Mouse (Mus musculus): ENCODE measurements around the gene Dhrs9. TPM values are rescaled to one million over a fixed set of nuclear protein-coding genes. Genes with fewer than 3 reads are reported as not detected.

Gene Dhrs9
- polyA plus RNA-seq, 1 experiment from 2014 or later = not detected

DNA sequence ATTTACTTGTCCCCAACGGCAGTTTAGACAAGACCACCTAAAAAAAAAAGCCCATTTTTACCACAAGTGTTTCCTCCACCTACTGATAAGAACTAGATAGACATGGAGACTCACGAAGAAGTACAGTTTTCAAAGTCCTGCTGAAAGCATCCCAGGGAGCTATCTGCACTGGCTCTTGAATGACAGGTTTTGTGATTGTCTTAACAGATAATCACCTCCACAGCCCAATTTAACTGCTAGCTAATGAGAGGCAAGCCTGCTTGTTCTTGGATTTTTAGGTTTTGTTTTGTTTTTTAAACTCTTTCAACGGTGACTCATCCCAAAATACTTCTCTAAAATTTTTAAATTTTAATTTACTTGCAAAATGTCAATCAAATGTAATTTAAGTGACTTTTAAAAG, 61.4 kb downstream of the Dhrs9 start:
- WGBS (ENCODE audit: insufficient replicate concordance) = 30% methylated on average over 3 of the region's 3 CpGs
- H3K9ac ChIP-seq (ENCODE audit: low read depth, low read length) = no peak overlapping the region
- no peaks in the 10 kb centered on the region for H3K4me1 ChIP-seq (ENCODE audit: control insufficient read depth, insufficient read depth, low read length)
- no peak overlapping the region for H3K4me3 ChIP-seq (ENCODE audit: low read depth, low read length)
- H3K27ac ChIP-seq (ENCODE audit: low read depth, low read length) = no peak overlapping the region
- no peak overlapping the region for H3K4me2 ChIP-seq
- no peaks in the 10 kb centered on the region for H3K27me3 ChIP-seq (ENCODE audit: control insufficient read depth, insufficient read depth, low read length)
- no peak for ATAC-seq (replicated peaks; ENCODE audit: insufficient number of reproducible peaks, low FRiP score, low TSS enrichment)
- H3K9me3 ChIP-seq (replicated peaks; ENCODE audit: control insufficient read depth, low read length) = no peaks in the 10 kb centered on the region
- H3K36me3 ChIP-seq (ENCODE audit: control insufficient read depth, insufficient read depth, low read length) = no peaks in the 10 kb centered on the region

DNA sequence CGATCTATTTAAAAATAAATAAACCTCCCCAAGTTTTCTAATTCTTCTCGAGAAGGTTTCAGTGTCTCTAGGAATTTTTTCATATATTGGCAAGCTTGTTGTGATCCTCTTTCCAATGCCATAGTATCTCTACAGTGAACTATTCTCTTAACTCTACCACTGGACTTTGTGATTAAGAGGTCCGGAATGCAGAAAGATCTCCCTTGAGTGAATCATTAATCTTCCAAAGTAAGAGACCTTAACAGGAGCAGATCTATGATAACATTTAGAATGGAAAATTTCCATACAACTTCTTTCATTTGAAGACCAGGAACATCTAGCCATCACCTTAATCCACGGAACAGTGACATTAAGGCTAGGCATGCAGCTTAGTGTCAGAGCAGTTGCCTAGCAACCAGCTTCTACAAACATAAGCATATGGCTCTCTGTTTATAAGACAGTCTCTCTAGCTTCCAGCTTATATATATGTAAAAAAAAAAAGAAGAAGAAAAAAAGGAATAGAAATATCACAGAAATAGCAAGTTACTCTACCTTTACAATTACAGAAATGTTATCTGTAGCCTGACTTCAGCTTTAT, 65.7 kb downstream of the Dhrs9 start:
- Histone ChIP-seq H3K27me3 (ENCODE audit: control insufficient read depth, insufficient read depth, low read length) (no peaks in the 10 kb centered on the region), H3K9me3 (replicated peaks; ENCODE audit: control insufficient read depth, low read length) (no peaks in the 10 kb centered on the region)
- 56% methylated on average over 4 of the region's 4 CpGs for WGBS (ENCODE audit: insufficient replicate concordance)

DNA sequence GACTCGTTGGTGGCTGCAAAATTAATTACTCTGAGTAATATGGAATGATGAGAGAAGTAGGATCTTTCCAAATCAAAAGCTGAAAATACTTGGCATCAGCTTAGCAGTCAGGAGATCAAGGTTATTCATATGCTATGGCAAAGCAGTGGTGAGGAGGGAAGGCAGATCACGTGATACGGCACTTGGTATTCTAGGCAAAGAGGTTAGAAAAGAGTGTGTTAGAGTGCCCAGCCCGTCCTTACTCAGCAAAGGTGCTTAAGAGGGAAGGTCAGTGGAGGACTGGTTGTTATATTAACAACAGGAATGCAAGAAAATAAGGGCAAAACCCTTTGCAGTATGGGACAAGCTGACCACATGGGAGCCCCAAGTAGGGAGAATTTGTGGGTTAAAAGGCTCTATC, 68.3 kb downstream of the Dhrs9 start:
- 80% methylated on average over 4 of the region's 4 CpGs for WGBS (ENCODE audit: insufficient replicate concordance)
- no peak for ATAC-seq (replicated peaks; ENCODE audit: insufficient number of reproducible peaks, low FRiP score, low TSS enrichment)
- H3K27ac ChIP-seq (ENCODE audit: low read depth, low read length) = no peak overlapping the region

More for the DNA sequence above, 65.7 kb downstream of the Dhrs9 start:
- H3K4me1 ChIP-seq (ENCODE audit: control insufficient read depth, insufficient read depth, low read length) = no peaks in the 10 kb centered on the region
- no peak overlapping the region for H3K4me3 ChIP-seq (ENCODE audit: low read depth, low read length)
- ATAC-seq (replicated peaks; ENCODE audit: insufficient number of reproducible peaks, low FRiP score, low TSS enrichment) = no peak
- no peak overlapping the region for H3K4me2 ChIP-seq
- no peak overlapping the region for H3K9ac ChIP-seq (ENCODE audit: low read depth, low read length)
- no peaks in the 10 kb centered on the region for H3K36me3 ChIP-seq (ENCODE audit: control insufficient read depth, insufficient read depth, low read length)
- no peak overlapping the region for H3K27ac ChIP-seq (ENCODE audit: low read depth, low read length)

DNA sequence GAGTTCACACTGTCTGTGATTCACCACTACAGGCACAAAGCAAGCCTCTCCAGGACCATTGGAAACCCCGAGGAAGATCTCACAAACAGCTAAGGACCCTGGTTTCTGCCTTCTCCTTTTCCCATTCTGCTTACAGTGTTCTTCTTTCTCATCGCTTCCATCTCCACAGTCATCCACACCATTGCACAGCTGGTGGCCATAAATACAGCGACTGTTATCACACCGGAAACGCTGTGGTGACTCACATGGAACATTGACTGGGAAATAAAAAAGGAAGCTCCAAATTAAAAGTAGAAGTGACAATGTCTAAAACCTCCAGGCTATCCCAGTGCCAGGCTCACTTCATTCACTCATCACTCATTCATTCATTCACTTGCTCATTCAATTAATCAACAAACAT, 70.9 kb downstream of the Dhrs9 start:
- Histone ChIP-seq H3K9me3 (replicated peaks; ENCODE audit: control insufficient read depth, low read length) (no peaks in the 10 kb centered on the region), H3K4me3 (ENCODE audit: low read depth, low read length) (no peak overlapping the region), H3K27ac (ENCODE audit: low read depth, low read length) (no peak overlapping the region), H3K4me2 (no peak overlapping the region), H3K9ac (ENCODE audit: low read depth, low read length) (no peak overlapping the region), H3K36me3 (ENCODE audit: control insufficient read depth, insufficient read depth, low read length) (no peaks in the 10 kb centered on the region), H3K4me1 (ENCODE audit: control insufficient read depth, insufficient read depth, low read length) (no peaks in the 10 kb centered on the region), H3K27me3 (ENCODE audit: control insufficient read depth, insufficient read depth, low read length) (no peaks in the 10 kb centered on the region)
- no peak for ATAC-seq (replicated peaks; ENCODE audit: insufficient number of reproducible peaks, low FRiP score, low TSS enrichment)
- 79% methylated on average over 5 of the region's 5 CpGs for WGBS (ENCODE audit: insufficient replicate concordance)

More for the DNA sequence above, 68.3 kb downstream of the Dhrs9 start:
- H3K4me2 ChIP-seq = no peak overlapping the region
- no peaks in the 10 kb centered on the region for H3K9me3 ChIP-seq (replicated peaks; ENCODE audit: control insufficient read depth, low read length)
- no peak overlapping the region for H3K9ac ChIP-seq (ENCODE audit: low read depth, low read length)
- no peaks in the 10 kb centered on the region for H3K4me1 ChIP-seq (ENCODE audit: control insufficient read depth, insufficient read depth, low read length)
- no peak overlapping the region for H3K4me3 ChIP-seq (ENCODE audit: low read depth, low read length)
- no peaks in the 10 kb centered on the region for H3K27me3 ChIP-seq (ENCODE audit: control insufficient read depth, insufficient read depth, low read length)
- H3K36me3 ChIP-seq (ENCODE audit: control insufficient read depth, insufficient read depth, low read length) = no peaks in the 10 kb centered on the region

Other genes with a start within 250 kb of the Dhrs9 start
- 2.8 and 3.5 TPM in 2 replicates for gene Nostrin, start 244.6 kb upstream of the Dhrs9 start, polyA plus RNA-seq (2014; fragmentation: Nextera tagmentation; extraction: Ambion mirVana)
- 144 and 152 TPM in 2 replicates for gene Spc25, start 174.3 kb upstream of the Dhrs9 start, polyA plus RNA-seq (2014; fragmentation: Nextera tagmentation; extraction: Ambion mirVana)
- gene G6pc2, start 169.4 kb upstream of the Dhrs9 start, polyA plus RNA-seq (2014; fragmentation: Nextera tagmentation; extraction: Ambion mirVana) = 0.26 TPM in 1 of 2 replicates, not detected in the other
- not detected in 2 replicates for gene Abcb11, start 37.8 kb upstream of the Dhrs9 start, polyA plus RNA-seq (2014; fragmentation: Nextera tagmentation; extraction: Ambion mirVana)
- 0.65 and 1.0 TPM in 2 replicates for gene Lrp2, start 205.6 kb downstream of the Dhrs9 start, polyA plus RNA-seq (2014; fragmentation: Nextera tagmentation; extraction: Ambion mirVana)

All from heart, embryonic 11.5 days (tissue).